In genomic region chr9:87162559-87162958, GRCm38 (mm10) we compare ENCODE assay signal across 35 mouse cellular contexts. TPM values are rescaled to one million over a fixed set of nuclear protein-coding genes. Genes with fewer than 3 reads are reported as not detected.
"Had no signal": no experiment of that assay in that cellular context is flagged by ENCODE, and none has a peak within 500 bp of the region (broad histone marks: within the 10 kb centered on the region; RNA-seq: fewer than 3 reads in every experiment).

No protein-coding gene starts in this region.

- H3K4me1 ChIP-seq: limb, embryonic 10.5 days; limb, embryonic 12.5 days; limb, embryonic 13.5 days; limb, embryonic 15.5 days; liver, embryonic 12.5 days; liver, embryonic 13.5 days; liver, embryonic 15.5 days; lung, embryonic 15.5 days; megakaryocyte, embryonic 14.5 days; neural tube, embryonic 12.5 days had no signal

- H3K27ac ChIP-seq: limb, embryonic 10.5 days; limb, embryonic 12.5 days; limb, embryonic 13.5 days; limb, embryonic 15.5 days; liver, embryonic 12.5 days; liver, embryonic 13.5 days; liver, embryonic 14.5 days; liver, embryonic 15.5 days; lung, embryonic 15.5 days; macrophage; midbrain, embryonic 10.5 days; midbrain, embryonic 12.5 days; midbrain, embryonic 13.5 days; midbrain, embryonic 15.5 days; neural tube, embryonic 12.5 days had no signal

- H3K4me3 ChIP-seq: limb, embryonic 10.5 days; limb, embryonic 12.5 days; limb, embryonic 13.5 days; limb, embryonic 15.5 days; liver, embryonic 12.5 days; liver, embryonic 13.5 days; liver, embryonic 15.5 days; lung, embryonic 15.5 days; megakaryocyte, embryonic 14.5 days; midbrain, embryonic 10.5 days; midbrain, embryonic 12.5 days; midbrain, embryonic 13.5 days; midbrain, embryonic 15.5 days; myocyte; neural tube, embryonic 12.5 days had no signal

- H3K9me3 ChIP-seq: limb, embryonic 10.5 days; limb, embryonic 12.5 days; limb, embryonic 13.5 days; limb, embryonic 15.5 days; liver, embryonic 12.5 days; liver, embryonic 13.5 days; liver, embryonic 15.5 days; lung, embryonic 15.5 days; megakaryocyte, embryonic 14.5 days; midbrain, embryonic 10.5 days; midbrain, embryonic 12.5 days; midbrain, embryonic 13.5 days; midbrain, embryonic 15.5 days; neural tube, embryonic 12.5 days had no signal

- H3K4me2 ChIP-seq: limb, embryonic 12.5 days; limb, embryonic 13.5 days; limb, embryonic 15.5 days; liver, embryonic 11.5 days; liver, embryonic 12.5 days; liver, embryonic 13.5 days; liver, embryonic 15.5 days; lung, embryonic 14.5 days; lung, embryonic 15.5 days; midbrain, embryonic 11.5 days; midbrain, embryonic 12.5 days; midbrain, embryonic 13.5 days; midbrain, embryonic 15.5 days; neural tube, embryonic 12.5 days had no signal

- H3K36me3 ChIP-seq: limb, embryonic 10.5 days; limb, embryonic 12.5 days; limb, embryonic 13.5 days; limb, embryonic 15.5 days; liver, embryonic 12.5 days; liver, embryonic 13.5 days; liver, embryonic 15.5 days; lung, embryonic 15.5 days; midbrain, embryonic 10.5 days; midbrain, embryonic 12.5 days; midbrain, embryonic 13.5 days; midbrain, embryonic 15.5 days; neural tube, embryonic 12.5 days had no signal

- DNase-seq: left cerebral cortex, postnatal 4 days; liver; liver, embryonic 13.5 days; liver, postnatal 0 days; lung, adult 18-20 months; lung, adult 2 months; lung, embryonic 14.5 days; lung, postnatal 10 days; lung, postnatal 14 days; lung, postnatal 36 days; lung, postnatal 4 days; midbrain, embryonic 14.5 days had no signal

- H3K27me3 ChIP-seq: limb, embryonic 12.5 days; limb, embryonic 13.5 days; limb, embryonic 15.5 days; liver, embryonic 12.5 days; liver, embryonic 13.5 days; liver, embryonic 15.5 days; lung, embryonic 15.5 days; midbrain, embryonic 12.5 days; midbrain, embryonic 13.5 days; midbrain, embryonic 15.5 days; neural tube, embryonic 12.5 days had no signal

- ATAC-seq: liver, embryonic 12.5 days; liver, postnatal 0 days; lung, postnatal 0 days; midbrain, embryonic 13.5 days; midbrain, embryonic 15.5 days; midbrain, embryonic 16.5 days had no signal

- H3K9ac ChIP-seq: limb, embryonic 12.5 days; limb, embryonic 13.5 days; limb, embryonic 15.5 days; liver, embryonic 12.5 days; liver, embryonic 13.5 days; liver, embryonic 14.5 days; liver, embryonic 15.5 days; liver, postnatal 0 days; lung, embryonic 14.5 days; lung, embryonic 15.5 days; midbrain, embryonic 12.5 days; midbrain, embryonic 13.5 days; midbrain, embryonic 15.5 days; neural tube, embryonic 12.5 days had no signal

RNA-seq across cellular contexts. Expression of gene Mrap2, which starts 18.5 kb away (rescaled TPM):
- polyA plus RNA-seq: liver, adult 2 months; liver, embryonic 11.5 days; liver, embryonic 12.5 days; liver, embryonic 13.5 days; liver, embryonic 14.5 days; liver, embryonic 15.5 days; liver, embryonic 16.5 days; liver, postnatal 0 days; lung, postnatal 0 days; macrophage; midbrain, embryonic 10.5 days; midbrain, embryonic 11.5 days; neural tube, embryonic 11.5 days had no signal
